Mouse (Mus musculus): ENCODE data around the gene Cfap54. TPM values are rescaled to one million over a fixed set of nuclear protein-coding genes. Genes with fewer than 3 reads are reported as not detected.

The Cfap54 gene
- polyA plus RNA-seq, 1 experiment from 2014 or later = 0.07 TPM

DNA sequence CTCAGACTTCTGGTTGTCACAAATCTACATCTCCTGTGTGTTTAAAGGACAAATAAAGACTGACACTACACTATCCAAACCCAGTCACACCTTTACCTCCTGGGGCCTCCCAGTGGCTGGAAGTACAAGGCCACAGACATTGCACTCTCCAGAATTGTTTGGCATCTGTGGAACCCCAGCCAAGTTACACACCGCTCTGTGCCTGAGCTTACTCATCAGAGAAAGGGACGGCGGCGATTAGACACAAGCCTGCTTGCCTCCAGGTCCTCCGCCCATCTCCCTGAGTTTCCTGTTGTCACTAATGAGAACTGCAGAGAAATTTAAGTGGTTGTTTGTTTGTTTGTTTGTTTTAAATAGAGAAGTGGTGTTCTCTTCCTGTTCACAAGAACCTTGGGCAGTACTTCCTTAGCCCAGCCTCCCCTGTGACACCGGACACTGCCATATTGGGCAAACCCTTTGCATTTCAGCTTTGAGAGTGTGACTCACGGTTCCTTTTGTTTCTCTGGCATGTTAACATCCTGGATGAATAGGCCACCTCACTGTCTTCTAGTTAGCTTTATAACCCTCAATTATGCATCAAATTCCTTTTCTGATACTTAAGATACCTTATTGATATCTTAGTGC lies 13.7 kb upstream of the Cfap54 start:
- Histone ChIP-seq H3K36me3 (no peaks in the 10 kb centered on the region), H3K9ac (no peak overlapping the region), H3K9me3 (no peaks in the 10 kb centered on the region), H3K4me1 (no peaks in the 10 kb centered on the region), H3K4me2 (no peak overlapping the region), H3K27me3 (no peaks in the 10 kb centered on the region), H3K27ac (no peak overlapping the region), H3K4me3 (no peak overlapping the region)
- ATAC-seq (ENCODE audit: insufficient number of reproducible peaks, insufficient read depth, low FRiP score, low TSS enrichment, low read depth) = no peak
- 74% methylated on average over 7 of the region's 7 CpGs for WGBS

DNA sequence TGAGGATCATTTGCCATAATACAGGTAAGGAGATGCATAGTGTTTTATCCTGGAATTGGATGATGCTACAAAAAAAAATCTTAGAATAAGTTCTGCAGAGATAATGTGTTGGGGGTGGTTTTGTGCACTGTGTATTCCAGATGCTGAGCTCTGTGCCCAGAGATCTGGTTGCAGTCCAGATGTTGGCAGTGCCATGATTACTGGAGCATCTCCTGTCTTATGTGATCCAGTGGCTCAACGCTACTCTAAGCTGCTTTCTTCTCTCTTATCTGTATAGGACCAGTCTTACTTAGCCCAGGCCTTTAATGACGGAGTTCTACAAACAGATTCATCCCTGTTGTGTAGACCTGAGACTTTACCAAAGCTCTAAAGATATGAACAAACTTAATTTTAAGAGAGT lies 10.5 kb upstream of the Cfap54 start:
- Histone ChIP-seq H3K4me2 (no peak overlapping the region), H3K27ac (no peak overlapping the region), H3K9ac (no peak overlapping the region), H3K4me3 (no peak overlapping the region), H3K4me1 (peaks cover 4% of the 10 kb centered on the region; the same call in 1 of the 2 replicates), H3K36me3 (no peaks in the 10 kb centered on the region), H3K27me3 (no peaks in the 10 kb centered on the region), H3K9me3 (no peaks in the 10 kb centered on the region)
- ATAC-seq (ENCODE audit: insufficient number of reproducible peaks, insufficient read depth, low FRiP score, low TSS enrichment, low read depth) = no peak
- WGBS = 88% methylated on average over 2 of the region's 2 CpGs

DNA sequence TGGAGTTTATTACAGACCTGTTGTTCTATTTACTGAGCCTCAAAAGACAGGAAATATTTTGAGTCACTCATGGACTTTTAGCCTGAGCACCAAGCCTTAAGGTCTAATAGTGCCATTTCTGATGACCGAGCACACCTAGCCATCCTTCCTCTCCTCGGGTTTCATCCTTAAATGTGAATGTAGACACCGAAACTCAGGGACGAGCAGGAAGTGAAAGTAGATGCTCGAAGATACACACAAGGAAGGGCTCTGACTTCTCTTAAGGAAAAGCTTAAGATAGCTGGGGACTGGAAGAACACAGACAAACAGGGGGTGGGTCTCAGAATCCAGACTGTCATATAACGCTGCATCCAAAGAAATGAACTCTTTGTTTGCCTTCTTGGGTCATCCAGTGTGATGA lies 8.8 kb upstream of the Cfap54 start:
- no peaks in the 10 kb centered on the region for H3K27me3 ChIP-seq
- H3K4me2 ChIP-seq = no peak overlapping the region
- no peak overlapping the region for H3K9ac ChIP-seq
- H3K27ac ChIP-seq = no peak overlapping the region
- no peak overlapping the region for H3K4me3 ChIP-seq
- no peaks in the 10 kb centered on the region for H3K9me3 ChIP-seq
- ATAC-seq (ENCODE audit: insufficient number of reproducible peaks, insufficient read depth, low FRiP score, low TSS enrichment, low read depth) = no peak
- no peaks in the 10 kb centered on the region for H3K36me3 ChIP-seq
- WGBS = 66% methylated on average over 6 of the region's 6 CpGs
- H3K4me1 ChIP-seq = peaks cover 4% of the 10 kb centered on the region; the same call in 1 of the 2 replicates

DNA sequence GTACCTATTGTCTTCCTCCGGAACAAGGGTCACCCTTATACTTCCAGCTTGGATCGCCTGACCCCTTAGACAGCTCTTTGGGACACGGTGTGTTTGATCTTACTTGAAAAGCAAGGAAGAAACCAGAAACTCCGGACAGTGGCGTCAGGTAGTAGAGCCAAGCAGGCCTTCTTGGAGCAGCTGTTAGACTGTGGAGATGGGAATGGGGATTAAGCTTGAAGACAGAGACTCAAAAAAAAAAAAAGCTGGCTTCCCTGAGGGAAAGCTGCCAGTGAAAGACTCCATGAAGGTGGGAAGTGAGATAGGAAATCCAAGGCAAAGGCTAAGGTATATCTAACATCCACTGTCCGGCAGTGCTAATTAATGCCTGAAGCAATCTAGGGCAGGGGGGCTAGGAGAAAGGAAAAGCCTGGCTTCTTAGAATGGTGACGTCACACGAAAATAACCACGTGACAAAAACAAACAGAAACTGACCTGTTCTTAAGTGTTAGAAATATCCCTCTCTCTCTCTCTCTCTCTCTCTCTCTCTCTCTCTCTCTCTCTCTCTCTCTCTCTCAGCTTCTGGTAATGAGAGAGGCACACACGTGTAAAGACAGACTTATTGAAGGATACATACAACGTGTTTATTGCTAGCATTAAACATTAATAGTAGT lies 7.1 kb upstream of the Cfap54 start:
- 55% methylated on average over 11 of the region's 11 CpGs for WGBS
- no peaks in the 10 kb centered on the region for H3K36me3 ChIP-seq
- no peaks in the 10 kb centered on the region; the same call in 1 of the 2 replicates for H3K27me3 ChIP-seq
- H3K4me2 ChIP-seq = no peak overlapping the region
- no peak overlapping the region for H3K4me3 ChIP-seq
- ATAC-seq (ENCODE audit: insufficient number of reproducible peaks, insufficient read depth, low FRiP score, low TSS enrichment, low read depth) = no peak
- H3K9ac ChIP-seq = no peak overlapping the region
- H3K9me3 ChIP-seq = no peaks in the 10 kb centered on the region
- H3K4me1 ChIP-seq = peaks cover 4% of the 10 kb centered on the region; the same call in 1 of the 2 replicates
- no peak overlapping the region for H3K27ac ChIP-seq

DNA sequence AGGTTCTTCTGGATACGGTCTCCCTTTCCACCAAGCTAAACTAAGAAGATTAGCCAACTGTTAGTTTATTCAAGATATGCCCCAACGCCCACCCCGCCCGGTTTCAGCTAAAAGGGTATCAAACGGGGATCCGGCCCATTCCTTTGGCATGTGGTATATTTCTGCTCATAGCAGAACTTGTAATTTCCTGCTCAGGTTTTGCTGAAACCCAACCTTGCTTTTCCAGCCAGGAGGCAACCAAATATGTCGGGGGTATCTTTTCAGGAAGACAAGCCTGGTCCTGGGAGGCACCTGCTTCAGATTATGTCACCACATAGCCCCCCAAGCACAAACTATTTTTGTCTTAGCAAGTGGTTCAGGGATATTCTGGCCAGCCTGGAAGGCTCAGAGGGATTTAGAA lies 6.1 kb upstream of the Cfap54 start:
- no peaks in the 10 kb centered on the region for H3K9me3 ChIP-seq
- no peak for ATAC-seq (ENCODE audit: insufficient number of reproducible peaks, insufficient read depth, low FRiP score, low TSS enrichment, low read depth)

DNA sequence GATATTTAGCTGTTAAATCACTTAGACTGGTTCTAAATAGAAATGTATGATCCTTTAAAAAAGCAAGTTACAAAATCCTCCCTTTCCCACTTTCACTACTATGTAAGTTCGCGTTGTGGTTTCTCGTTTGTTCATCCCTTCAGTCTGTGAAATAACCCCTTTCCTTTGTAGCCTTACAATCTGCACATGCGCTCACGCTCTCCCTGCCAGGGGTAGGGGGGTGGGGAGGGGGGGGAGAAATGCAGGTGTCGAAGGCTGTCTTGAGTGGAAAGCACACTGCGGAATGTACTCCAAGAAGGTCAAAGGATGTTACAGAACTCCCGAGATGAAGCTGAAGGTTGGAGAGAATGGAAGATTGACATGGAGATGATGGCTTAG lies 2.5 kb upstream of the Cfap54 start:
- Histone ChIP-seq H3K4me3 (no peak overlapping the region), H3K4me2 (no peak overlapping the region), H3K27me3 (no peaks in the 10 kb centered on the region; the same call in 1 of the 2 replicates), H3K9ac (no peak overlapping the region), H3K9me3 (no peaks in the 10 kb centered on the region), H3K4me1 (peaks cover 12% of the 10 kb centered on the region), H3K27ac (no peak overlapping the region), H3K36me3 (no peaks in the 10 kb centered on the region)
- 56% methylated on average over 8 of the region's 8 CpGs for WGBS
- no peak for ATAC-seq (ENCODE audit: insufficient number of reproducible peaks, insufficient read depth, low FRiP score, low TSS enrichment, low read depth)

More for the DNA sequence above, 6.1 kb upstream of the Cfap54 start:
- Histone ChIP-seq H3K9ac (no peak overlapping the region), H3K36me3 (no peaks in the 10 kb centered on the region), H3K4me3 (no peak overlapping the region), H3K27ac (no peak overlapping the region), H3K27me3 (no peaks in the 10 kb centered on the region; the same call in 1 of the 2 replicates), H3K4me1 (peaks cover 8% of the 10 kb centered on the region; the same call in 1 of the 2 replicates), H3K4me2 (no peak overlapping the region)
- 64% methylated on average over 7 of the region's 7 CpGs for WGBS

DNA sequence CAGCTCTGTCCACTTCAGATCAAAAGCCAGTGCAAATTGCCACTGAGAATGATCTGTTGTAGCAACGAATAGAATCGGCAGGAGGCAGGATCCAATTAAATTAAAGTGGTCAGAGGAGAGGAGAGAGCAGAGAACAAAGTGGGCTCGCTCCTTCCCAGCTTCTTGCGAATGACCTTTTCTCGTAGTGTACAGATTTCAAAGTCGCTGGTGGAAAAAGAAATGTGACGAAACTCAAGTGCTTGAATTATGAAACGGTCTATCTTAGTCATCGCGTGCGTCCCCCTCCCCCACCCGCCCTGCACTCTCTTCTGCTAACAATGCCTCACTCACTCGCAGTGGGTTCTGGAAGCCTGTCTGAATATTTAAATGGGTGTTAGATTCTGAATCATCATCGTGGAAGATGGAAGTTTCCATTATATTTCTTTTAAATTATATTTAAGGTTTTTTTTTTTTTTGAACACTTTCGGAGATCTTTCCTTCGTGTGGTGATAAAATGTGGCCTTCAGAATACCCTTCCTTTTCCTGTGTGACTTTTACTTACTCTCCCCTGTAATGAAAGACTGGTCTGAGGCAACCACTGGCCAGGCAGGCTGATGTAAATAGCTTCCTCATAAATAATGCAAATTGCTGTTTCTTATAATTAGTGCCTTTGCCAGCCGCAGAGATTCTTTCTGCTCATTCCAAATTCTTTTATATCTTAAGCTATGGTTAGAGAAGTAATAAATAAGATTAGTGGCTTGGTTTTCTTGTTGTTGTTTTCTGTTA lies 2.0 kb upstream of the Cfap54 start:
- Histone ChIP-seq H3K27ac (no peak overlapping the region), H3K4me2 (peak overlapping the region; percentile 50), H3K9ac (0 out of 2 replicates have a peak overlapping the region, but pooled peaks have one; percentile 27), H3K9me3 (no peaks in the 10 kb centered on the region), H3K4me3 (peak overlapping the region; percentile 25; the same call in 1 of the 2 replicates), H3K4me1 (peaks cover 12% of the 10 kb centered on the region), H3K27me3 (no peaks in the 10 kb centered on the region; the same call in 1 of the 2 replicates), H3K36me3 (no peaks in the 10 kb centered on the region)
- no peak for ATAC-seq (ENCODE audit: insufficient number of reproducible peaks, insufficient read depth, low FRiP score, low TSS enrichment, low read depth)
- WGBS = 7% methylated on average over 17 of the region's 17 CpGs

DNA sequence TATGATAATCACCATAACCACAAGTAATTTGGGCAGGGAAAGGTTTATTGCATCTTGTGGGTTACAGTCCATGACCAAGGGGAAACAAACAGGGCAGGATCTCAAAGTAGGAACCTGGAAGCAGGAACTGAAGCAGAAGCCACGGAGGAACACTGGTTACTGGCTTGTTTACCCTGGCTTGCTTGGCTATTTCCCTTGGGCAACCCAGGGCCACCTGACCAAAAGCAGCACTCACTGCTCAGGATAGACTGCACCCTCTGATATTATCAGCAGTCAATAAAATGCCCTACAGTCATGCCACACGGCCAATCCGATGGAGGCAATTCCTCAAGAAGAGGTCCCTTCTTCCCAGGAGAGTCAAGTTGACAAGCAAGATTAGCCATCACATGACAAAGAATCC lies 1.9 kb downstream of the Cfap54 start:
- no peak overlapping the region for H3K4me3 ChIP-seq
- no peaks in the 10 kb centered on the region for H3K27me3 ChIP-seq
- 84% methylated on average over 3 of the region's 3 CpGs for WGBS
- H3K4me1 ChIP-seq = peaks cover 12% of the 10 kb centered on the region
- H3K36me3 ChIP-seq = no peaks in the 10 kb centered on the region
- no peaks in the 10 kb centered on the region for H3K9me3 ChIP-seq
- no peak overlapping the region for H3K9ac ChIP-seq
- H3K4me2 ChIP-seq = no peak overlapping the region
- H3K27ac ChIP-seq = no peak overlapping the region
- ATAC-seq (ENCODE audit: insufficient number of reproducible peaks, insufficient read depth, low FRiP score, low TSS enrichment, low read depth) = no peak

DNA sequence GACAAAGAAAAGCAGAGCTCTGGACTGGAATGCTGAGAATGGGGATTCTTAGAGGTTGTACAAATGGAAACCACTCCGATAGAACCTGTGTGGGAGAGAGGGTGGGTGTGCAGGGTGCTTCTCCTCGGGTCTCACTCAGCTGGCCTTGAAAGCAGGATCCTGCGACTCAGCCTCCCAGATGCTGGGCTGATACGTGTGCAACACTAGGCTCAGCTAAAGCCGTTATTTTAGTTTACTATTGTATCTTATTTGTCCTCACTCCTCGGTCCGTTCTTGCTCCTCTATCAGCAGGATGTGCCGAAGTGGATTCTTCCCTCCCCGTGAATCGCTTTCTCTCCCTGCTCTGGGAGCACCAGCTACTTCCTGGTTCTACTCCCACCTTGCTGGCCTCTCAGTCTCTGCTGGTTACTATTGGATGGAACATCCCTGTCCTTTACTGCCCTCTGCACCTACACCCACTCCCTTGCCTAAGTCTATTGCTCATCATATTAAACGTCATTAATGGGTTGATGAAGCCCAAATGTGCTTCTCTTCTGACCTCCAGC lies 3.4 kb downstream of the Cfap54 start:
- peaks cover 9% of the 10 kb centered on the region for H3K4me1 ChIP-seq
- H3K9me3 ChIP-seq = no peaks in the 10 kb centered on the region
- ATAC-seq (ENCODE audit: insufficient number of reproducible peaks, insufficient read depth, low FRiP score, low TSS enrichment, low read depth) = no peak
- H3K4me2 ChIP-seq = no peak overlapping the region
- H3K27ac ChIP-seq = no peak overlapping the region
- H3K9ac ChIP-seq = no peak overlapping the region
- no peaks in the 10 kb centered on the region for H3K36me3 ChIP-seq
- 72% methylated on average over 11 of the region's 11 CpGs for WGBS
- no peaks in the 10 kb centered on the region for H3K27me3 ChIP-seq
- H3K4me3 ChIP-seq = no peak overlapping the region

DNA sequence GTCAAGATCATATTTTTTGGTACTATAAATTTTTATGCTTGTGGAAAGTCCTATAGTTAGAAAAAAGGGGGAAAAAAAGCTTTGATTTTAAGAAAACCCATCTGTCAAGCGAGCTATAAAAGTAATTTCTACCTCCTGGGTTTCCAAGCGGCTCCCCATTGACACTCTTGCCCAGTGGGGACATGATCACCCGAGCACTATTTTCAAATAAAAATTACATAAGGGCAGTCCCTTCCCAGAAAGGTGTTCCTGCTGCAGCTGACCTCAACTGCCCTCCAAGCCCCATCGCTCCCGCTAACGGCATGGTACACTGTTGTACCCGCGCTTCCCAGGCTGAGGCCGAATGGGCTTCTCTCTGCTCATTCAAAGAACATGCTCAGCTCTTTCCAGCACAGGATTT lies 5.0 kb downstream of the Cfap54 start:
- Histone ChIP-seq H3K9ac (no peak overlapping the region), H3K36me3 (no peaks in the 10 kb centered on the region), H3K27me3 (no peaks in the 10 kb centered on the region), H3K4me2 (no peak overlapping the region), H3K9me3 (no peaks in the 10 kb centered on the region), H3K4me3 (no peak overlapping the region), H3K4me1 (peaks cover 8% of the 10 kb centered on the region), H3K27ac (no peak overlapping the region)
- ATAC-seq (ENCODE audit: insufficient number of reproducible peaks, insufficient read depth, low FRiP score, low TSS enrichment, low read depth) = no peak
- WGBS = 80% methylated on average over 9 of the region's 9 CpGs

DNA sequence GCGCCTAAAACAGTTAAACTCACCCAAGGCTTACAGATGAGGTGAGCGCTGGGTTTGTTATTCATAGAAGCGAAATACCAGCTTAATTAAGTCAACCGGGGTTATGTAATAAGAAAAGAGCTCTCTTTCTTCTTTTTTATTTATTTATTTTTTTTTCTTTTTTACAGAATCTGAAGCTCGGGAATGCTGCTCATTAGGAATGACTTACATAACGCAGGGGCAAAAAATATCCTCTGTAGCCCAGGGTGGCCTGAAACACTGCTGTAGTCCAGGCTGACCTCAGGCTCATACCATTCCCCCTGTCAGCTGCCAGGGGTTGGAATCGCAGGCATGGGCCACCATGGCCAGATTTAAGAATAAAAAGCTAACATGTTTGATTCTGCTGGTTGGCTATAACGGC lies 5.6 kb downstream of the Cfap54 start:
- WGBS = 60% methylated on average over 8 of the region's 8 CpGs
- no peaks in the 10 kb centered on the region for H3K27me3 ChIP-seq
- no peak overlapping the region for H3K27ac ChIP-seq
- H3K4me3 ChIP-seq = no peak overlapping the region
- peaks cover 4% of the 10 kb centered on the region; the same call in 1 of the 2 replicates for H3K4me1 ChIP-seq
- no peak overlapping the region for H3K4me2 ChIP-seq
- no peak for ATAC-seq (ENCODE audit: insufficient number of reproducible peaks, insufficient read depth, low FRiP score, low TSS enrichment, low read depth)
- no peak overlapping the region for H3K9ac ChIP-seq
- no peaks in the 10 kb centered on the region for H3K36me3 ChIP-seq
- no peaks in the 10 kb centered on the region for H3K9me3 ChIP-seq
